Comparison of ENCODE assay signal across 17 mouse cellular contexts in the genomic region with DNA sequence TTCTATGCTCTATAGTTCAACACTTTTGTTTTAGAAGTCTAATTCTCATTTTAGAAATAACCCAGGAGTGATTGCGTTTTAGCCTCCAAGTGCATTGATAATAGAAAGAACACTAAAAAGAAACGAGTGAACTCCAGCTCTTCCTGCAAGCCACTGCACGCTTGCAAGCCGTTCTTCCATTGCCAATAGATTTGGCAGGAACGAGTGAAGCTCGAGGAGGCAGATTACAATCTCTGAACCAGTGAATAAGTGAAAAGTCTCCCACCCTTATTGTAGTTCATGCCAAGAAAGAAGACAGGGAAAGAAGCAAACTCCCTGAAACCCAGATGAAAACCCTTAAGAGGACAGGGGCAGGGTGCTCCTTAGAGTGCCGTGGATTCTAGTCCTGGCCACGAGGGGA.
"Had no signal": no experiment of that assay in that cellular context is flagged by ENCODE, and none has a peak within 500 bp of the region (broad histone marks: within the 10 kb centered on the region; RNA-seq: fewer than 3 reads in every experiment).

No protein-coding gene starts in this region.

- H3K4me1 ChIP-seq: lung, embryonic 15.5 days; megakaryocyte, embryonic 14.5 days; midbrain, embryonic 13.5 days; midbrain, embryonic 15.5 days; neural tube, embryonic 12.5 days had no signal

- H3K9me3 ChIP-seq: lung, embryonic 15.5 days; megakaryocyte, embryonic 14.5 days; midbrain, embryonic 13.5 days; midbrain, embryonic 15.5 days; neural tube, embryonic 12.5 days had no signal

- H3K4me3 ChIP-seq: lung, embryonic 15.5 days; megakaryocyte, embryonic 14.5 days; midbrain, embryonic 13.5 days; midbrain, embryonic 15.5 days; neural tube, embryonic 12.5 days had no signal

- DNase-seq: lung, adult 2 months; lung, postnatal 14 days; lung, postnatal 36 days; right cerebral cortex, postnatal 25 days; right cerebral cortex, postnatal 4 days; spleen, adult 18-20 months; thymus, adult 2 months; thymus, postnatal 25 days; thymus, postnatal 4 days had no signal

- H3K27ac ChIP-seq: lung, embryonic 15.5 days; macrophage; midbrain, embryonic 13.5 days; midbrain, embryonic 15.5 days; neural tube, embryonic 12.5 days had no signal

- H3K36me3 ChIP-seq: lung, embryonic 15.5 days; midbrain, embryonic 13.5 days; midbrain, embryonic 15.5 days; neural tube, embryonic 12.5 days had no signal

- ATAC-seq: lung, postnatal 0 days; midbrain, embryonic 13.5 days; midbrain, embryonic 15.5 days had no signal

- H3K4me2 ChIP-seq: lung, embryonic 15.5 days; midbrain, embryonic 11.5 days; midbrain, embryonic 13.5 days; midbrain, embryonic 15.5 days; neural tube, embryonic 12.5 days had no signal

- H3K27me3 ChIP-seq: lung, embryonic 15.5 days; midbrain, embryonic 13.5 days; midbrain, embryonic 15.5 days; neural tube, embryonic 12.5 days had no signal

- H3K9ac ChIP-seq: lung, embryonic 15.5 days; midbrain, embryonic 13.5 days; midbrain, embryonic 15.5 days; neural tube, embryonic 12.5 days had no signal
